Mouse (Mus musculus) ES-E14 (cell line): ENCODE data around the gene Eps15l1.

ENCODE experiments used
- CHD2 ChIP-seq: IDR thresholded peaks from 2 replicates; pipeline ENCODE4 v1.6.1; 2014; ENCODE audit warnings: mild to moderate bottlenecking, low read depth, low read length, inconsistent platforms
- HCFC1 ChIP-seq: IDR thresholded peaks from 2 replicates; pipeline ENCODE4 v1.6.1; 2012; ENCODE audit warnings: low read length, inconsistent platforms, borderline replicate concordance; ENCODE audit not compliant: insufficient read depth
- MAFK ChIP-seq: IDR thresholded peaks from 2 replicates; pipeline ENCODE4 v1.6.1; 2014; ENCODE audit warnings: mild to moderate bottlenecking, low read depth, low read length, inconsistent platforms; ENCODE audit not compliant: insufficient read depth
- ZC3H11A ChIP-seq: IDR thresholded peaks from 2 replicates; pipeline ENCODE4 v1.6.1; 2012; ENCODE audit warnings: low read depth, mild to moderate bottlenecking, inconsistent platforms, low read length, borderline replicate concordance
- ZNF384 ChIP-seq: IDR thresholded peaks from 2 replicates; pipeline ENCODE4 v1.6.1; 2012; ENCODE audit warnings: low read depth, low read length, inconsistent platforms

GRCm38 (mm10) chr8:72308276-72308675 lies 113.0 kb downstream of the Eps15l1 start:
- no peak for TF ChIP-seq HCFC1
- no peak for TF ChIP-seq MAFK
- TF ChIP-seq CHD2: no peak
- TF ChIP-seq ZNF384: no peak
- no peak for TF ChIP-seq ZC3H11A
